Mouse (Mus musculus): Measurements from ENCODE around the gene Tmem135. TPM values are rescaled to one million over a fixed set of nuclear protein-coding genes. Genes with fewer than 3 reads are reported as not detected.
A peak's percentile ranks its signal among the peaks of the same experiment; 100 is the strongest.

The Tmem135 gene
- polyA plus RNA-seq, 1 experiment from 2014 or later, result 24.5 TPM

GRCm38 (mm10) chr7:89370917-89371316 lies 33.1 kb downstream of the Tmem135 start:
- no peaks in the 10 kb centered on the region for H3K4me1 ChIP-seq (replicated peaks)
- H3K9me3 ChIP-seq, result no peaks in the 10 kb centered on the region
- H3K27me3 ChIP-seq, result peaks cover 2% of the 10 kb centered on the region; the same call in 1 of the 2 replicates
- H3K9ac ChIP-seq, result no peak overlapping the region
- no peak overlapping the region for H3K4me2 ChIP-seq
- H3K4me3 ChIP-seq, result no peak overlapping the region
- no peak for ATAC-seq (ENCODE audit: low FRiP score)
- WGBS, result 54% methylated on average over 1 of the region's 1 CpGs
- no peak overlapping the region for H3K27ac ChIP-seq
- H3K36me3 ChIP-seq, result no peaks in the 10 kb centered on the region

DNA sequence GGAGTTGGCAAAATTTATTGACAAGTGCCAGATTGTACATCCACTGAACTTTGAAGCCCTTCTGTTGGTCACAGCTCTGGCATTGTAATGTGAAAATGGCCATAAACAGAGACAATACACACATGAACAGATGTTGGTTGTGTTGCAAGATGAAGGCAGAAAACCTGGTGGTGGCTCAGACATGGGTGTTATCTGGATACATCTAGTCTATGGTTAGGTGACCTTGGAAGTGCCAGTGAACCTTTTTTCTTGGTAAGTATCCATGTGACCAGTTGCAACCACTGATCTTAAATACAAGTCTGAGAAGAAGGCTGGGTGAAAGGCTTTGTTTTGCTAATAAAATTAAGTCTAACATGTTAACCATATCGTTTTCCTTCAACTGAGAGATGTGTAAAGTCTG lies 33.9 kb downstream of the Tmem135 start:
- peaks cover 2% of the 10 kb centered on the region; the same call in 1 of the 2 replicates for H3K27me3 ChIP-seq
- ATAC-seq (ENCODE audit: low FRiP score), result no peak
- no peak overlapping the region for H3K4me2 ChIP-seq
- no peak overlapping the region for H3K4me3 ChIP-seq
- H3K9ac ChIP-seq, result no peak overlapping the region
- H3K4me1 ChIP-seq (replicated peaks), result 0 out of 2 replicates have a peak, but pooled peaks cover 2% of the 10 kb centered on the region
- H3K27ac ChIP-seq, result no peak overlapping the region
- WGBS, result 81% methylated on average over 1 of the region's 1 CpGs
- no peaks in the 10 kb centered on the region for H3K36me3 ChIP-seq
- no peaks in the 10 kb centered on the region for H3K9me3 ChIP-seq

DNA sequence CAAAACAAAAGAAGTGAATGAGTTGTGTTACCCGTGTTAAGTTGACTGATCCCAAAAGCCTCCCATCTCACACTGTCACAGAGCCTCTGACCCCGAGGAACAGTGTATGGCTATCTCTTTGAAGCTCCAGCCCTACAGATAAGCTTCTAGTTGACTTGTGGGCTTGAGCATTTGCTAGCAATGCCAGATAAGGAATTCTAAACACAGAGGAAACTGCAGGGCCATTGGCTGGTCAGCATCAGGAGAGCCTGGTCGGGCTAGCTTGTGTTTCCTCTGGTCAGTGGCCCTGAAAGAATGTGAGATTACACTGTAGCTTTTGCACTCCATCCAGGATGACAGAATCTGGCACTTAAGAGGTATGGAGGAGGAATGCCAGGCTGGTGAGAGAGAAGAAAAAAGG lies 36.4 kb downstream of the Tmem135 start:
- no peak for ATAC-seq (ENCODE audit: low FRiP score)
- 44% methylated on average over 3 of the region's 3 CpGs for WGBS
- H3K36me3 ChIP-seq, result no peaks in the 10 kb centered on the region
- no peak overlapping the region for H3K4me2 ChIP-seq
- H3K27me3 ChIP-seq, result peaks cover 2% of the 10 kb centered on the region; the same call in 1 of the 2 replicates
- H3K4me1 ChIP-seq (replicated peaks), result 0 out of 2 replicates have a peak, but pooled peaks cover 8% of the 10 kb centered on the region
- H3K27ac ChIP-seq, result no peak overlapping the region
- no peak overlapping the region for H3K4me3 ChIP-seq
- no peak overlapping the region for H3K9ac ChIP-seq
- H3K9me3 ChIP-seq, result no peaks in the 10 kb centered on the region

DNA sequence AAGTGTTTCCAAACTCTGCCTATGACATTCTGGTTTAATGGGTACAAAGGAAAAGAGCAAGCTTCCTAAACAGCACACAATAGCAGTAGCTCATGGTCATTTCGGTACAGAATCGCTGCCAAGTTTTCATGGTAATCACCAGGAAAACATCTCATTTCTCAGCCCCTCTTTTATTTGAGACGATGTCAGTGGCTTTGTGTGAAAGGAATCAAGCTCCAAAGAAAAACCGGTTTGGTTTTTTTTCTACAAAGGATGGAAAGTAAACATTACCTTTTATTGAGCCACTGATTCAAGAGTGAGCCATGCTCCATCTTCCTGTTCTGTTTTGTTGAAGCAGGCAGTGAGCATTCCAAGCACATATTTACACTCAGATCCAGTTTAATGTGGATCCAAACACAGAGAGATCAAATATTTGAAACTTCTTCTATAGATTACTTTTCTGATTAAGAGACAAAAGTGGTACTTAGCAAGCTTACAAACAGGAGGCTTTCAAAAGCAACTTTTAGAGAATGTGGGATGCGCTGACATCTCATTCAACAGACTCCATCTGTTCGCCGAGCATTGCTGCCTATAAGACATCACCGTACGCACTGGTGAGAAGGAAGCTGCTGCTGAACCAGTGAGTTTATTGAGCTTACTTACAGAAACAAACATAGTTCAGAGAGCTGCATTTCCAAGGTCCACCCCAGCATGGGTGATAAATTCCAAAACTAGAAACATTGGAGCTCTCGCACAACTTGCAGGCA lies 38.7 kb downstream of the Tmem135 start:
- no peaks in the 10 kb centered on the region for H3K36me3 ChIP-seq
- 57% methylated on average over 10 of the region's 10 CpGs for WGBS

GRCm38 (mm10) chr7:89363975-89364374 lies 40.0 kb downstream of the Tmem135 start:
- H3K9me3 ChIP-seq, result no peaks in the 10 kb centered on the region
- no peaks in the 10 kb centered on the region for H3K36me3 ChIP-seq
- peaks cover 2% of the 10 kb centered on the region; the same call in 1 of the 2 replicates for H3K27me3 ChIP-seq
- H3K9ac ChIP-seq, result no peak overlapping the region
- H3K4me2 ChIP-seq, result no peak overlapping the region
- ATAC-seq (ENCODE audit: low FRiP score), result no peak
- 92% methylated on average over 5 of the region's 5 CpGs for WGBS
- 0 out of 2 replicates have a peak, but pooled peaks cover 8% of the 10 kb centered on the region for H3K4me1 ChIP-seq (replicated peaks)
- no peak overlapping the region for H3K4me3 ChIP-seq
- no peak overlapping the region for H3K27ac ChIP-seq

More for the DNA sequence above, 38.7 kb downstream of the Tmem135 start:
- Histone ChIP-seq H3K27ac (no peak overlapping the region), H3K9me3 (no peaks in the 10 kb centered on the region), H3K27me3 (peaks cover 2% of the 10 kb centered on the region; the same call in 1 of the 2 replicates), H3K4me3 (no peak overlapping the region), H3K4me1 (replicated peaks) (0 out of 2 replicates have a peak, but pooled peaks cover 8% of the 10 kb centered on the region), H3K9ac (no peak overlapping the region), H3K4me2 (no peak overlapping the region)
- no peak for ATAC-seq (ENCODE audit: low FRiP score)

GRCm38 (mm10) chr7:89356307-89356706 lies 47.7 kb downstream of the Tmem135 start:
- Histone ChIP-seq H3K27ac (no peak overlapping the region), H3K4me1 (replicated peaks) (no peaks in the 10 kb centered on the region), H3K9ac (no peak overlapping the region), H3K9me3 (no peaks in the 10 kb centered on the region), H3K4me3 (no peak overlapping the region), H3K4me2 (no peak overlapping the region), H3K27me3 (no peaks in the 10 kb centered on the region), H3K36me3 (no peaks in the 10 kb centered on the region)
- ATAC-seq (ENCODE audit: low FRiP score), result no peak
- WGBS, result 81% methylated on average over 4 of the region's 4 CpGs

- H3K9me3 ChIP-seq, result no peaks in the 10 kb centered on the region
- no peak for ATAC-seq (ENCODE audit: low FRiP score)
- no peaks in the 10 kb centered on the region for H3K36me3 ChIP-seq
- no peak overlapping the region for H3K4me2 ChIP-seq
- no peaks in the 10 kb centered on the region for H3K27me3 ChIP-seq
- H3K4me3 ChIP-seq, result no peak overlapping the region
- WGBS, result 87% methylated on average over 8 of the region's 8 CpGs
- no peaks in the 10 kb centered on the region for H3K4me1 ChIP-seq (replicated peaks)
- H3K27ac ChIP-seq, result no peak overlapping the region
- H3K9ac ChIP-seq, result no peak overlapping the region
Measured at GRCm38 (mm10) chr7:89355519-89356255, 48.3 kb downstream of the Tmem135 start.

GRCm38 (mm10) chr7:89342021-89342420 lies 62.0 kb downstream of the Tmem135 start:
- Histone ChIP-seq H3K4me2 (no peak overlapping the region), H3K4me1 (replicated peaks) (peaks cover 16% of the 10 kb centered on the region), H3K27ac (no peak overlapping the region), H3K9me3 (no peaks in the 10 kb centered on the region), H3K36me3 (no peaks in the 10 kb centered on the region), H3K9ac (no peak overlapping the region), H3K27me3 (no peaks in the 10 kb centered on the region), H3K4me3 (no peak overlapping the region)
- no peak for ATAC-seq (ENCODE audit: low FRiP score)

- Histone ChIP-seq H3K27me3 (no peaks in the 10 kb centered on the region), H3K4me1 (replicated peaks) (peaks cover 36% of the 10 kb centered on the region), H3K4me3 (no peak overlapping the region), H3K4me2 (no peak overlapping the region), H3K27ac (no peak overlapping the region), H3K36me3 (no peaks in the 10 kb centered on the region), H3K9ac (no peak overlapping the region), H3K9me3 (no peaks in the 10 kb centered on the region)
- WGBS, result 95% methylated on average over 1 of the region's 1 CpGs
- ATAC-seq (ENCODE audit: low FRiP score), result no peak
Measured at GRCm38 (mm10) chr7:89339808-89340207, 64.2 kb downstream of the Tmem135 start.

DNA sequence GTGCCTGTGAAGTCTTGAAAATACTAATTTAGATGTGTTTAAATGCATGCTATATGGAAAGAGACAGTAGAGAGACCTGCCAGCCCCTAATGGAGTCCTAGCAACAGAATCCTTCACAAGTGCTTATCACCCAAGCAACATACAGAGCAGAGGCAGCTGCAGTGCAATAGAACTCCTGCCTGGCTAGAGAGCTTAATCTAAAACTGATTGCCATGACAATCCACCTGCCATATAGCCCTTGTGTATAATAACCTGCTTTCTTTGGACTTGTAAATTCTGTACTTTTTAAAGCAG lies 64.9 kb downstream of the Tmem135 start:
- Histone ChIP-seq H3K9ac (peak overlapping the region; percentile 95), H3K4me1 (replicated peaks) (peaks cover 36% of the 10 kb centered on the region), H3K4me2 (peak overlapping the region; percentile 78), H3K9me3 (no peaks in the 10 kb centered on the region), H3K27me3 (no peaks in the 10 kb centered on the region), H3K27ac (peak overlapping the region; percentile 88), H3K4me3 (peak overlapping the region; percentile 96), H3K36me3 (no peaks in the 10 kb centered on the region)
- ATAC-seq (ENCODE audit: low FRiP score), result peak; percentile 86

DNA sequence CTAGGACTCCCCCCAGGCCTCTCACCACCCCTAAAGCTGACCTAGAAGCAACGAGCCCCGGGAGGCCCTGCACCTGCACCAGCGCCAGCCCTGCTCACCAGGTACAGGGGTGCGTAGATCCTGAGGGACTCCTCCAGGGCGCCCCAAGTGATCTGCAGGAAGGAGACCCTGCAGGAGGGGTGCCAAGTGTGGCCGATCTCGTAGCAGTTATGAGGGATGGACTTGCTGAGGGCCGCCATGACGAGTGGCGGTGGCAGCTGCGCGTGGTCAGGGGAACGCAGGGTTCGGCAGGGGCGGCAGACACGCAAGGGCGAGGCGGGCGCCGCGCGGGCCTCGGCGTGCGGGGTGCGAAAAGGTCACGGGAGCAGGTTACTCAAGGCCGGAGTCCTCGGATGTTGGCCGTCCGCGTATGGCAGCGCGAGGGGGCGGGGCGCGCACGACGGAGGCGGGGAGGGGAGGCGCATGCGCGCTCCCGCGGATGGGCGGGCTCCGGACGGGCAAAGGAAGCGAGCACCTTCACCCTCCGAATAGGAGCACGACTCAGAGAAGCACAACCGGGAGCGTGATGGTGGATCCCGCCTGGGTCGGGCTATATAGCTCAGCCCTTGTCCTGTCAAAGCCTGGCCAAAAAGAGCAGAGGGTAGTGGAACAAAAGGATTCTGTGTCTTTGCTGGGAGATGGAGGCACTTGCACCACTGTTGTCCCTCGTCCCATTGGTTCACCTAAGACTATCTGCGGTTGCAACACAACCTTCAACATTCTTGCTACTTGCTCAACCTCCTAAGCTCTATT lies 65.5 kb downstream of the Tmem135 start:
- Histone ChIP-seq H3K9me3 (no peaks in the 10 kb centered on the region), H3K36me3 (no peaks in the 10 kb centered on the region), H3K27ac (peak overlapping the region; percentile 88), H3K4me1 (replicated peaks) (peaks cover 36% of the 10 kb centered on the region), H3K4me3 (peak overlapping the region; percentile 96), H3K9ac (peak overlapping the region; percentile 95), H3K4me2 (peak overlapping the region; percentile 78), H3K27me3 (no peaks in the 10 kb centered on the region)
- ATAC-seq (ENCODE audit: low FRiP score), result peak; percentile 94
- under 1% methylated on average over 57 of the region's 57 CpGs for WGBS

DNA sequence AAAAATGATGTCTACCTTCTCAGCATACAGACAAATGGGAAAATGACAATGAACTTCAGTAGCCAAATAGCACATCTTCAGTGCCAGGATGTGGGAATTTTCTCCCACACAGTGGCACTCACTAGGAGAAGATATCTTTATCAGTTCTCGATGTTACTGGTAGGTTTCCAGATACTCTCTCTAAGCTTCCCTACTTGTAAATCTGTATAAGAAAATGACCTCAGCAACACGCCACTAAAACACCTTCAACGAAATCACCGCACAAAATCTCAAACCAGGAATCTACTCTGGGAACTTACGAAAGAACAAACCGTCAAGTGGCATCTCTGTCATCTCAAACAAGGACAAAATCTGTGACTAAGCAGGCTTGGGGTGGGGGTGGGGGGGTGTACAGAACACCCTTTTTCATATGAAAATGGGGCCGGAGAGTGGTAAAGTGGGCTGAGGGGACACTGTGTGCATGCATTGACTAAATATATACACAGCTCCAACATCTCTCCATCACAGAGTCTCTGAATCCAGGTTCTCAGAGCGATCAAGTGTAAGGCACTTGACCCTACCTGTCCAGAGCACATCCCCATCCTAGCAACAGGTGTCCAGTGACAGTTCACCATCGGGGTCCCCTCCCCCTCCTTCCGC lies 66.2 kb downstream of the Tmem135 start:
- H3K27me3 ChIP-seq, result no peaks in the 10 kb centered on the region
- H3K27ac ChIP-seq, result peak overlapping the region; percentile 88
- 47% methylated on average over 10 of the region's 10 CpGs for WGBS
- H3K4me2 ChIP-seq, result peak overlapping the region; percentile 78
- peak; percentile 67; the same call in 1 of the 2 replicates for ATAC-seq (ENCODE audit: low FRiP score)
- H3K4me3 ChIP-seq, result peak overlapping the region; percentile 96
- peak overlapping the region; percentile 95 for H3K9ac ChIP-seq
- H3K9me3 ChIP-seq, result no peaks in the 10 kb centered on the region
- no peaks in the 10 kb centered on the region for H3K36me3 ChIP-seq
- peaks cover 36% of the 10 kb centered on the region for H3K4me1 ChIP-seq (replicated peaks)

Measured in hindbrain, embryonic 13.5 days (tissue).